Mouse (Mus musculus) midbrain, embryonic 14.5 days (tissue): ENCODE measurements around the gene Lpar1. TPM values are rescaled to one million over a fixed set of nuclear protein-coding genes. Genes with fewer than 3 reads are reported as not detected.

ENCODE experiments used
- ATAC-seq: fragments of 200-750 bp; cut with Nextera tagmentation; 2 replicates; pipeline ENCODE4 v1.8.0; 2017; ENCODE audit warnings: moderate number of reproducible peaks, moderate library complexity; ENCODE audit not compliant: low FRiP score, low TSS enrichment
- DNase-seq: peaks from one replicate; pipeline ENCODE4 v3.0.0-alpha.2; 2015
- H3K27ac ChIP-seq: fragments of 300-500 bp; sonication (generic); replicated peaks from 2 replicates; pipeline ENCODE4 v1.5.1; 2014; ENCODE audit warnings: mild to moderate bottlenecking, low read depth, low read length, moderate library complexity
- H3K27me3 ChIP-seq: fragments of 300-500 bp; sonication (generic); 2 replicates; pipeline ENCODE4 v1.6.1; 2014; ENCODE audit warnings: low read length, control low read depth, mixed read lengths; ENCODE audit not compliant: control insufficient read depth, insufficient read depth
- H3K36me3 ChIP-seq: fragments of 300-500 bp; sonication (generic); 2 replicates; pipeline ENCODE4 v1.6.1; 2014; ENCODE audit warnings: low read length, control low read depth; ENCODE audit not compliant: control insufficient read depth, insufficient read depth
- H3K4me1 ChIP-seq: fragments of 300-500 bp; sonication (generic); 2 replicates; pipeline ENCODE4 v1.6.1; 2014; ENCODE audit warnings: mild to moderate bottlenecking, antibody characterized with exemption, low read length, control low read depth; ENCODE audit not compliant: control insufficient read depth, insufficient read depth
- H3K4me2 ChIP-seq: fragments of 300-500 bp; sonication (generic); 2 replicates; pipeline ENCODE4 v1.6.1; 2014; ENCODE audit warnings: mild to moderate bottlenecking, low read length, moderate library complexity
- H3K4me3 ChIP-seq: fragments of 300-500 bp; sonication (generic); replicated peaks from 2 replicates; pipeline ENCODE4 v1.5.1; 2014; ENCODE audit warnings: low read depth, low read length
- H3K9ac ChIP-seq: fragments of 300-500 bp; sonication (generic); replicated peaks from 2 replicates; pipeline ENCODE4 v1.6.1; 2014; ENCODE audit warnings: mild to moderate bottlenecking, low read length, moderate library complexity
- H3K9me3 ChIP-seq: fragments of 300-500 bp; sonication (generic); 2 replicates; pipeline ENCODE4 v1.6.1; 2016; ENCODE audit warnings: low read length, control low read depth, mixed read lengths; ENCODE audit not compliant: control insufficient read depth
- WGBS: fragments of 180-500 bp; shearing (Covaris S2); extraction: QIAGEN DNeasy Blood & Tissue Kit; methylation state at CpG from one replicate; pipeline ENCODE4 v1.1.7; 2014; 5-methylcytosine and 5-hydroxymethylcytosine counted together
- polyA plus RNA-seq: library from polyadenylated mRNA; unstranded; fragments of >200 nt; fragmentation: Nextera tagmentation; extraction: Ambion mirVana; gene quantifications from 2 replicates; pipeline ENCODE4 v1.2.1, GENCODE M21; 2014

The Lpar1 gene
- polyA plus RNA-seq, 1 experiment from 2014 or later, result 20.6 TPM

GRCm38 (mm10) chr4:58464390-58465164, 89.1 kb downstream of the Lpar1 start:
- Histone ChIP-seq H3K27ac (no peak overlapping the region), H3K9me3 (no peaks in the 10 kb centered on the region), H3K4me2 (no peak overlapping the region), H3K27me3 (no peaks in the 10 kb centered on the region), H3K4me3 (no peak overlapping the region), H3K36me3 (no peaks in the 10 kb centered on the region), H3K4me1 (no peaks in the 10 kb centered on the region), H3K9ac (no peak overlapping the region)
- DNase-seq (no peak), ATAC-seq (no peak)
- WGBS, result 94% methylated on average over 13 of the region's 13 CpGs

GRCm38 (mm10) chr4:58462990-58463389, 90.7 kb downstream of the Lpar1 start:
- ATAC-seq (no peak), DNase-seq (no peak)
- Histone ChIP-seq H3K27ac (no peak overlapping the region), H3K4me1 (no peaks in the 10 kb centered on the region), H3K9me3 (no peaks in the 10 kb centered on the region; the same call in 1 of the 2 replicates), H3K4me3 (no peak overlapping the region), H3K36me3 (no peaks in the 10 kb centered on the region), H3K9ac (no peak overlapping the region), H3K4me2 (no peak overlapping the region), H3K27me3 (no peaks in the 10 kb centered on the region)
- 92% methylated on average over 5 of the region's 5 CpGs for WGBS

- no peak overlapping the region for H3K4me2 ChIP-seq
- no peaks in the 10 kb centered on the region; the same call in 1 of the 2 replicates for H3K9me3 ChIP-seq
- ATAC-seq, result no peak
- DNase-seq, result no peak
- H3K36me3 ChIP-seq, result no peaks in the 10 kb centered on the region
- no peak overlapping the region for H3K27ac ChIP-seq
- no peaks in the 10 kb centered on the region for H3K4me1 ChIP-seq
- no peaks in the 10 kb centered on the region for H3K27me3 ChIP-seq
- H3K9ac ChIP-seq, result no peak overlapping the region
- no peak overlapping the region for H3K4me3 ChIP-seq
- 96% methylated on average over 2 of the region's 2 CpGs for WGBS
Measured at GRCm38 (mm10) chr4:58462586-58462985, 91.1 kb downstream of the Lpar1 start.

DNA sequence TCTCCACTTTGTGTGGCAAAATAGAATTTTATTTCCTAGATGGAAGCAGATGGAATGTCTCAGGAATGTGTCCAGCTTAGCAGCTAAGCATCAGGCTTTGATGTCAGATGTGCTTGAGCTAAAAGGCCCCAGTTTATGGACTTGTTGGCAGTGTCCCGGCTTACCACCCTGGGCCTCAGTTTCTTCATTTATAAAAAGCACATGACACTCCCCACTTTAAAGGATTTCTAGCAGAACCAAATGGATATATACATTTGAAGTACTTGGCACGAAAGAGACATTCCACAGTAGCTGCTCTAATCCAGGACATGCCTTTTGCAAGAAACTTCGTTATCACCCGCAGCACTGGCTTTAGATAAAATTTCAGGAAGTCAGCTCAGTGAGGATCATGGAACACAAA, 100.4 kb downstream of the Lpar1 start:
- WGBS, result 89% methylated on average over 4 of the region's 4 CpGs
- no peak overlapping the region for H3K9ac ChIP-seq
- H3K4me1 ChIP-seq, result no peaks in the 10 kb centered on the region
- H3K36me3 ChIP-seq, result no peaks in the 10 kb centered on the region
- H3K4me2 ChIP-seq, result no peak overlapping the region
- no peak overlapping the region for H3K4me3 ChIP-seq
- ATAC-seq, result no peak
- no peaks in the 10 kb centered on the region; the same call in 1 of the 2 replicates for H3K9me3 ChIP-seq
- H3K27me3 ChIP-seq, result no peaks in the 10 kb centered on the region
- no peak for DNase-seq
- no peak overlapping the region for H3K27ac ChIP-seq

DNA sequence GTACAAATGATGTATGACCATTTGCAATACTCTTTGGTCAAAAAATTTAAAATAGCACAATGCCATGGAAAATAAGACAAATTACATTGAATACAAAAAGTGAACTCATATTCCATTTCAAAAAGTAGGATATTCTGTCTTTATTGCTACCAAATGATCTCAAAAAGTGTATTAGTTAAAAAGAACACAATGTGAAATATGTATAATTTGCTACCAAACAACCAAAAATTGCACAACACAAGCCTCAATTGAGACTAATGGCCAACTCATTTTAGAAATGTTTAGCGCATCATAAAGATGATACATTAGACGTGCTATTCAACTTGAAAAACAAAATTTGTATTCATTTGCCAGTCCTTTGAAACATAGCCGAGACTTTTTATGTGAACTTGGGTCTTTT, 104.9 kb downstream of the Lpar1 start:
- no peak overlapping the region for H3K9ac ChIP-seq
- H3K4me2 ChIP-seq, result no peak overlapping the region
- no peak overlapping the region for H3K4me3 ChIP-seq
- ATAC-seq, result no peak
- no peaks in the 10 kb centered on the region for H3K27me3 ChIP-seq
- H3K4me1 ChIP-seq, result no peaks in the 10 kb centered on the region
- DNase-seq, result no peak
- H3K36me3 ChIP-seq, result no peaks in the 10 kb centered on the region
- no peak overlapping the region for H3K27ac ChIP-seq
- WGBS, result 91% methylated on average over 3 of the region's 3 CpGs
- no peaks in the 10 kb centered on the region for H3K9me3 ChIP-seq

DNA sequence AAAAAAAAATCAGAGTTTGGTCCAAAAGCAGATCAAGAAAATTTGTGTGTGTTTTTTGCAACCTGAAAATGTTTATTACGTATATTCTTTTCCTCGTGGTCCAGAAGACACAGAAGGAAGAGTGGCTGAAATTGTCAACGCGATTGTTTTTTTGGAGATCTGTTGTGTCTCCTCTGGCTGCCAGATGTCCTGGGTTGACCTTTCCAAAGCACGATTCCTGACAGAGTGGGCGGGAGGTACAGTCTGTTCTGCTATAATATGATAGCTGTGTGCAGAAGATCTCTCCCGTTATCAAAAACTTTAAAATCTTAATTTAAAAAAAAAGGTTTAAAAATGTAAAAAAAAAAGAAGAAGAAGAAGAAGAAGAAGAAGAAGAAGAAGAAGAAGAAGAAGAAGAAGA, 105.9 kb downstream of the Lpar1 start:
- Histone ChIP-seq H3K4me3 (no peak overlapping the region), H3K4me2 (no peak overlapping the region), H3K4me1 (no peaks in the 10 kb centered on the region), H3K9ac (no peak overlapping the region), H3K27ac (no peak overlapping the region), H3K36me3 (no peaks in the 10 kb centered on the region), H3K27me3 (no peaks in the 10 kb centered on the region), H3K9me3 (no peaks in the 10 kb centered on the region)
- DNase-seq, result no peak
- WGBS, result 91% methylated on average over 7 of the region's 7 CpGs
- ATAC-seq, result no peak

DNA sequence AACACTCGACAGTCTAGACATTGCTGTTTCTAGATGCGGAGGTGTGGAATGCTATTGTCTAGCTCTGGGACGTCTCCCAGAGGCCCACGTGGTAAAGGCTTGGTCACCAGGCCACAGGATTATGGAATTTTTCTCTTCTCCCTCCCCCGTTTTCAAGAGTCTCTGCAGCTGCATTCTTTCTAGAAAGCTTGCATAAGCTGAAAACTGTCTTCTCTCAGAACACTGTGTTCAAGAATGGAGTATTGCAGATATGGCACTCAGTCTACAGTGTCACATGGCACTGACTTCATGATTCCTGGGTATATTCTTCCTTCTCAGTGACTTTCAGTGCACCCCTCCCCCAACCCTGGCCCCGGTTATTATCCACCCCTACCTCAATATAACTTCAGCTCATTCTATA, 107.9 kb downstream of the Lpar1 start:
- ATAC-seq, result no peak
- no peaks in the 10 kb centered on the region for H3K9me3 ChIP-seq
- H3K9ac ChIP-seq, result no peak overlapping the region
- H3K36me3 ChIP-seq, result no peaks in the 10 kb centered on the region
- H3K27ac ChIP-seq, result no peak overlapping the region
- H3K4me2 ChIP-seq, result no peak overlapping the region
- no peaks in the 10 kb centered on the region for H3K4me1 ChIP-seq
- no peaks in the 10 kb centered on the region for H3K27me3 ChIP-seq
- 79% methylated on average over 6 of the region's 6 CpGs for WGBS
- no peak for DNase-seq
- no peak overlapping the region for H3K4me3 ChIP-seq

- no peaks in the 10 kb centered on the region for H3K27me3 ChIP-seq
- H3K4me1 ChIP-seq, result no peaks in the 10 kb centered on the region
- 63% methylated on average over 5 of the region's 5 CpGs for WGBS
- ATAC-seq (no peak), DNase-seq (no peak)
- H3K4me2 ChIP-seq, result no peak overlapping the region
- H3K27ac ChIP-seq, result no peak overlapping the region
- no peak overlapping the region for H3K9ac ChIP-seq
- no peak overlapping the region for H3K4me3 ChIP-seq
- H3K36me3 ChIP-seq, result no peaks in the 10 kb centered on the region
- H3K9me3 ChIP-seq, result no peaks in the 10 kb centered on the region
Measured at GRCm38 (mm10) chr4:58442338-58442737, 111.4 kb downstream of the Lpar1 start.

DNA sequence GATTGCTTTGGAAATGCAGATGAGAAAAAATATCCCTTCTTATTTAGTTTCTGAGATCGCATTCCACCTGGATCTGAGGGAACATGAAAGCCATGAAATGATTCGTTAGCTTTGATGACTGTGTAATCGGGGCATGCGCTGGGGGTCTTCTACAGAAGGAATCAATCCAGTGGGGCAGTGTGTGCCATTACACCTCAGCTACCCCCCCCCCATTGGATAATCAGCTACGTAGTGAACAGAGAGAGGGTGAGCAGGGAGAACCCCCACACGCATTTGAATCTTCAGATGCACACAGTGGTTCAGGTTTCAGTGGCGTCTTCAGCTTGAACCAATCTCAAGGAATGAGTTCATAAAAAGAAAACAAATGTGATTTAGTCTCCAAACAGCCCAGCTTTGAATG, 115.0 kb downstream of the Lpar1 start:
- no peaks in the 10 kb centered on the region for H3K9me3 ChIP-seq
- no peak overlapping the region for H3K9ac ChIP-seq
- DNase-seq (peak; percentile 17), ATAC-seq (no peak)
- H3K27ac ChIP-seq, result peak overlapping the region; percentile 32; the same call in 1 of the 2 replicates
- H3K4me3 ChIP-seq, result no peak overlapping the region
- H3K27me3 ChIP-seq, result no peaks in the 10 kb centered on the region
- WGBS, result 70% methylated on average over 7 of the region's 7 CpGs
- no peaks in the 10 kb centered on the region for H3K4me1 ChIP-seq
- H3K4me2 ChIP-seq, result no peak overlapping the region
- no peaks in the 10 kb centered on the region for H3K36me3 ChIP-seq
